Mouse (Mus musculus) thymus, adult 2 months (tissue): ENCODE measurements around the gene B4galt5. TPM values are rescaled to one million over a fixed set of nuclear protein-coding genes. Genes with fewer than 3 reads are reported as not detected.

ENCODE experiments used
- DNase-seq: peaks from one replicate; pipeline ENCODE4 v3.0.0; 2021
- H3K27ac ChIP-seq: fragments of 200-500 bp; 2 replicates; pipeline ENCODE4 v1.5.1; 2012; ENCODE audit warnings: low read length, control low read depth; ENCODE audit not compliant: control insufficient read depth, insufficient read depth
- H3K27me3 ChIP-seq: fragments of 200-500 bp; 2 replicates; pipeline ENCODE4 v1.6.1; 2012; ENCODE audit warnings: mild to moderate bottlenecking, low read length, moderate library complexity, mixed read lengths; ENCODE audit not compliant: control insufficient read depth, insufficient read depth
- H3K36me3 ChIP-seq: fragments of 200-500 bp; 2 replicates; pipeline ENCODE4 v1.6.1; 2012; ENCODE audit warnings: mild to moderate bottlenecking, low read length, moderate library complexity; ENCODE audit not compliant: control insufficient read depth, insufficient read depth
- H3K4me1 ChIP-seq: fragments of 200-500 bp; replicated peaks from 2 replicates; pipeline ENCODE4 v1.6.1; 2012; ENCODE audit warnings: low read length; ENCODE audit not compliant: control insufficient read depth, insufficient read depth
- H3K4me3 ChIP-seq: fragments of 200-500 bp; 2 replicates; pipeline ENCODE4 v1.5.1; 2012; ENCODE audit warnings: mild to moderate bottlenecking, low read length, control low read depth, moderate library complexity; ENCODE audit not compliant: control insufficient read depth, insufficient read depth
- CTCF ChIP-seq: fragments of 200-500 bp; IDR thresholded peaks from 2 replicates; pipeline ENCODE4 v1.5.1; 2012; ENCODE audit warnings: mild to moderate bottlenecking, control low read depth, low read length, moderate library complexity, borderline replicate concordance; ENCODE audit not compliant: control insufficient read depth, poor library complexity, insufficient read depth; ENCODE audit errors: extremely low read depth
- POLR2A ChIP-seq: fragments of 200-500 bp; IDR thresholded peaks from 2 replicates; pipeline ENCODE4 v1.6.1; 2012; ENCODE audit warnings: mild to moderate bottlenecking, low read length, control low read depth, moderate library complexity; ENCODE audit not compliant: control insufficient read depth, poor library complexity, insufficient read depth; ENCODE audit errors: extremely low read depth
- WGBS: fragments of 180-500 bp; shearing (Covaris S2); methylation state at CpG from one replicate; pipeline ENCODE4 v1.1.7; 2018; 5-methylcytosine and 5-hydroxymethylcytosine counted together
- polyA plus RNA-seq: library from polyadenylated mRNA; depleted of rRNA; stranded (reverse); fragments of >200 nt; gene quantifications from 2 replicates; pipeline ENCODE4 v1.2.3, GENCODE M21; 2012

B4galt5 gene
- polyA plus RNA-seq, 1 experiment, result 10.9 TPM

DNA sequence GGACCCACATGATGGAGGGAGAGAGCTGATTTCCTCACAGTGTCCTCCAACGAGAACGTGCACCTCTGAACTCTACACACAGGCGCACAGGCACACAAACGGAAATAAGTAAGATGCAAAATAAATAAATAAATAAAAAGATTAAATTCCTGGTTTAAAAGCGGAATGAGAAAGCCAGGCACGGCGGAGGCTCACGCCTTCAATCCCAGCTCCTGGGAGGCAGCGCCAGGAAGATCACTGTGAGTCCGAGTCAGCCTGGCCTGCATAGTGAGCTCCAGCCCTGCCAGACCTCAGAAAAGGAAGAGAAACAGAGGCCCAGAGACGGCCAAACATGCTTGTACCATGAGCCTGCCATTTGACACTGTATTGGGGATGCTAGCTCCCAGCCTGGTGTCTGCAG lies 85.1 kb downstream of the B4galt5 start:
- H3K4me1 ChIP-seq, result no peaks in the 10 kb centered on the region
- H3K27ac ChIP-seq, result no peak overlapping the region
- no peak for DNase-seq
- TF ChIP-seq CTCF, result no peak
- no peaks in the 10 kb centered on the region for H3K36me3 ChIP-seq
- no peaks in the 10 kb centered on the region for H3K27me3 ChIP-seq
- H3K4me3 ChIP-seq, result no peak overlapping the region
- WGBS, result 96% methylated on average over 11 of the region's 11 CpGs

- Histone ChIP-seq H3K27me3 (no peaks in the 10 kb centered on the region), H3K27ac (no peak overlapping the region), H3K4me1 (no peaks in the 10 kb centered on the region), H3K4me3 (no peak overlapping the region), H3K36me3 (no peaks in the 10 kb centered on the region)
- WGBS, result 91% methylated on average over 8 of the region's 8 CpGs
- DNase-seq, result no peak
- TF ChIP-seq POLR2A, result no peak
- TF ChIP-seq CTCF, result no peak
Measured at GRCm38 (mm10) chr2:167263040-167263810, 85.8 kb downstream of the B4galt5 start.

DNA sequence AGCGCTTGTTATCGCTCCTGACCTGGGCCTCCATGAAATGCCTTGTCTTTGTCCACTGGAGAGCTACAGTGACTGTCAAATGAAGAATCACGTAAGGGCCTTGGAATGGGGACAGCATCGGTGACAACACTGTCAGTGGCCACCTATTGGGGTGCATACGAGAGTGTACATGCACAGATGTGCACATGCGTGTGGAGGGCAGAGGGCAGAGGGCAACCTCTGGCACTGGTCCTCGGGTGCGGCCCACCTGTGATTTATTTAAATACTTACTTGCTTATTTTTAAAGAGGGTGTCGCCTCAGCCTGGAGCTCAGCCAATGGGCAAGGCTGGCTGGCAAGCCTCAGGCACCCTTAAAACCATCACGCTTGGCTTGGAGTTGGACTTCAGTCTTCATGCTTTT lies 86.5 kb downstream of the B4galt5 start:
- H3K4me1 ChIP-seq, result no peaks in the 10 kb centered on the region
- H3K27ac ChIP-seq, result no peak overlapping the region
- WGBS, result 96% methylated on average over 10 of the region's 10 CpGs
- TF ChIP-seq CTCF (no peak), POLR2A (no peak)
- H3K27me3 ChIP-seq, result no peaks in the 10 kb centered on the region
- no peak for DNase-seq
- no peak overlapping the region for H3K4me3 ChIP-seq
- H3K36me3 ChIP-seq, result no peaks in the 10 kb centered on the region

GRCm38 (mm10) chr2:167261106-167261505 lies 87.9 kb downstream of the B4galt5 start:
- TF ChIP-seq CTCF, result no peak
- no peak for TF ChIP-seq POLR2A
- 93% methylated on average over 4 of the region's 4 CpGs for WGBS
- Histone ChIP-seq H3K4me1 (no peaks in the 10 kb centered on the region), H3K27ac (no peak overlapping the region), H3K4me3 (no peak overlapping the region), H3K27me3 (no peaks in the 10 kb centered on the region), H3K36me3 (no peaks in the 10 kb centered on the region)
- DNase-seq, result no peak

DNA sequence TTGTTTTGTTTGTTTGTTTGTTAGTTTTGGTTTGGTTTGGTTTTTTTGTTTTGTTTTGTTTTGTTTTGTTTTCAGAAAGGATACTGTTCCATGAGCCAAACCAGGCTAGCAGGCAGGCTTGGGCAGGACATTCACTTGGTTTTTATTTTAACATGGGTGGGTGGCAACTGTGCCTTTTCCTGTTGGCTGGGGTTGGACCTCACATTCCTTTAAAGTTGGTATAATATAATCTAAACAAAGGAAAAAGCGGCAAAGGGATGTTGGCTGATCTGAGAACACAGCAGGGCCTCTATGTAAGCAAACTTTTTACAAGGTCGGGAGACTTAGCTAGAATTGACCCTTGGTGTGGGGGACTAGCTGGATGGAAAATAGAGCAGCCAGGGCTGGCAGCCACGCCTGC lies 91.2 kb downstream of the B4galt5 start:
- TF ChIP-seq POLR2A (no peak), CTCF (no peak)
- Histone ChIP-seq H3K4me1 (no peaks in the 10 kb centered on the region), H3K4me3 (no peak overlapping the region), H3K36me3 (no peaks in the 10 kb centered on the region), H3K27me3 (no peaks in the 10 kb centered on the region), H3K27ac (no peak overlapping the region)
- DNase-seq, result no peak
- 93% methylated on average over 3 of the region's 3 CpGs for WGBS

DNA sequence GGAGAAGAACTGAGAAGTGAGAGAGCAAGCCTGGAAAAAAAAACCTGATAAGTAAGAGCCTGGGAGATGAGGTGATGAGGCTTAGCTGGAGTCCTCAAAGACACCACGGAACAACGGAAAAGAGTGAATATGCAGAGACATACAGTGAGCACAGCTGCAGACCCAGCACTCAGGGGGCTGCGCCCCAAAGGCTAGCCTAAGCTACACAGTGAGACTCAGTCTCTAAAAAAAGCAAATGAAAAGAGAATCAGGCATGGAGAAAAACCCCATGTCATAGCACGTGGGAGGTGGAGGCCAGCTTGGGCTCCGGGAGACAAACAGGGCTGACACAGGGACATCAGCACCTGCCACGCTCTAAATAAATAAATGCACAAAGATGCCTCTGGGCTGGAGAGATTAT lies 94.2 kb downstream of the B4galt5 start:
- no peak for DNase-seq
- Histone ChIP-seq H3K27ac (no peak overlapping the region), H3K4me3 (no peak overlapping the region), H3K36me3 (no peaks in the 10 kb centered on the region), H3K4me1 (peaks cover 6% of the 10 kb centered on the region; the same call in 1 of the 2 replicates), H3K27me3 (no peaks in the 10 kb centered on the region)
- WGBS, result 93% methylated on average over 6 of the region's 6 CpGs
- TF ChIP-seq CTCF (no peak), POLR2A (no peak)

- DNase-seq, result no peak
- H3K4me1 ChIP-seq, result peaks cover 6% of the 10 kb centered on the region; the same call in 1 of the 2 replicates
- H3K27ac ChIP-seq, result no peak overlapping the region
Measured at GRCm38 (mm10) chr2:167254185-167254584, 94.8 kb downstream of the B4galt5 start.

More at GRCm38 (mm10) chr2:167254185-167254584, 94.8 kb downstream of the B4galt5 start:
- H3K36me3 ChIP-seq, result no peaks in the 10 kb centered on the region
- no peak overlapping the region for H3K4me3 ChIP-seq
- no peaks in the 10 kb centered on the region for H3K27me3 ChIP-seq
- 90% methylated on average over 7 of the region's 7 CpGs for WGBS
- TF ChIP-seq CTCF, result no peak
- no peak for TF ChIP-seq POLR2A
